ENCODE assay signal across 9 mouse cellular contexts in the genomic region with DNA sequence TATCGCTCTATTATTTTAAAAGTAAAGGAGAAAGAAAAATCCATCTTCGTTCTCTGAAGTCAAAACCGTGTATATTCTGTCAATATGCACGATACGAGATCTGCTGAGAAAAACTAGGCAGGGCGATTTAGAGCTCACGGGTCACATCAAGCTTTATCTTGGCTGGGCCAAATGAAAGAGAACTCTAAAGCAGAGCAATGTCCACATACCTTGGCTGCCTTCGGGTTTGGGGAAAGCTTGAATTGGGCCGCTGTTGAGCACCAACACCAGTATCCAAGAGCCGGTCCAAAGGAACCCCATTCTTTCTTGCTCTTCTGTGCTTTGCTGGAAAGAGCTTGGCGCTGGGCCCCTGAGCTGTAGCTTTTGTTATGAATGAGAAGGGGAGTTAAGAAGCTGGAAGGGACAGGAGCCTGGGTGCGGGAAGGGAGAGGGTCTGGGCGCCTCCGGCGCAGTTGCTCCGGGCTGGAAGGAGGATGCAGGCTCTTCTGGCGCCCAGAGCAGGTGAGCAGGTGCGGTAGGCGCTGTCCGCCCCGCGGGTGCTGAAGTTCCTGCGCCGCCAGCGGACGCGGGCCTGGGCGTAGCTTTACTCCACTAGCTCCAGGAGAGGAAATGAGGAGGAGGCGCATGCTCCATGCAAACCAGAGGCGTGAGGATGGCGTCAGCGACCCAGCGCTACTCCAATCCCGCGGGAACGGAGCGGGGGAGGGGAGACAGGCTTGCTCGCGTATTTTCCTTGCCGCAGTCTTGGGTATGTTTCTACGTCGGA. TPM values are rescaled to one million over a fixed set of nuclear protein-coding genes. Genes with fewer than 3 reads are reported as not detected.
A peak's percentile ranks its signal among the peaks of the same experiment; 100 is the strongest.
DNase-seq lines count a peak whose midpoint lies in the region; ATAC-seq lines count a peak whose summit lies in the region.
"Had no signal": no experiment of that assay in that cellular context is flagged by ENCODE, and none has a peak within 500 bp of the region (broad histone marks: within the 10 kb centered on the region; RNA-seq: fewer than 3 reads in every experiment).

TSS of gene Scg3 (minus strand) at position 631 of the 766 bp plus-strand sequence.

- peak within 1 kb of the TSS; percentile 59 for H3K4me2 ChIP-seq in midbrain, embryonic 12.5 days (replicated peaks)

- ATAC-seq in granulocyte monocyte progenitor cell, adult 5-6 weeks (replicated peaks; ENCODE audit: poor library complexity, severe bottlenecking), result peak; percentile 25; the same call in 1 of the 2 replicates
- ATAC-seq in midbrain, embryonic 12.5 days (ENCODE audit: low FRiP score, low read depth), result peak; percentile 100

- H3K9me3 ChIP-seq in midbrain, embryonic 12.5 days, result no peaks in the 10 kb centered on the region

- DNase-seq in adrenal gland, postnatal 25 days, result peak; percentile 64
- peak; percentile 74 for DNase-seq in embryo, embryonic 11.5 days (ENCODE audit: low read depth, low spot score)
- DNase-seq in kidney, adult 11 months, result peak; percentile 33
- peak; percentile 93 to 98 for DNase-seq in left cerebral cortex, postnatal 25 days (ENCODE audit: low spot score in 2 of 2)
- DNase-seq in splenic B cell, adult 2 months (ENCODE audit: low read depth, low spot score), result peak; percentile 5
- no peak for DNase-seq in adipocyte (ENCODE audit: low spot score)

- intact Hi-C loops in left cerebral cortex, postnatal 25 days (cut with DNase I), result loop anchor here (2.0 kb wide), 1 partner anchor 87 kb away; no protein-coding TSS in a partner anchor

- H3K9ac ChIP-seq in midbrain, embryonic 12.5 days (replicated peaks), result peak within 1 kb of the TSS; percentile 81

- H3K27ac ChIP-seq in midbrain, embryonic 12.5 days (replicated peaks), result peak within 1 kb of the TSS; percentile 85

- H3K4me1 ChIP-seq in midbrain, embryonic 12.5 days, result peaks cover 9% of the 10 kb centered on the region

- H3K27me3 ChIP-seq in midbrain, embryonic 12.5 days, result no peaks in the 10 kb centered on the region
- H3K27me3 ChIP-seq in splenic B cell, adult 2 months (ENCODE audit: control insufficient read depth, insufficient read depth, low read length, poor library complexity, severe bottlenecking), result no peaks in the 10 kb centered on the region

- peak within 1 kb of the TSS; percentile 72 for H3K4me3 ChIP-seq in midbrain, embryonic 12.5 days

- 5% methylated on average over 41 of the region's 42 CpGs for WGBS in midbrain, embryonic 12.5 days

- H3K36me3 ChIP-seq in midbrain, embryonic 12.5 days, result peaks cover 4% of the 10 kb centered on the region; the same call in 1 of the 2 replicates
- H3K36me3 ChIP-seq in splenic B cell, adult 2 months (ENCODE audit: control insufficient read depth, insufficient read depth, low read length, poor library complexity, severe bottlenecking), result no peaks in the 10 kb centered on the region

RNA-seq across cellular contexts. Expression of gene Scg3, which starts in this region (rescaled TPM):
- 24.6 and 28.6 TPM in 2 replicates for total RNA-seq in adrenal gland, postnatal 25 days (2021)
- total RNA-seq in granulocyte monocyte progenitor cell, adult 5-6 weeks (2014; fragmentation: Nextera tagmentation), result not detected in 2 replicates
- not detected in 2 replicates for total RNA-seq in granulocyte monocyte progenitor cell, adult 5-6 weeks (2017)
- total RNA-seq in left cerebral cortex, postnatal 25 days (2021), result 100 to 1,000 TPM; 296 to 315 TPM
- polyA plus RNA-seq in midbrain, embryonic 12.5 days (2016; fragmentation: Nextera tagmentation; extraction: Ambion mirVana), result 85.0 and 93.0 TPM in 2 replicates
- total RNA-seq: hematopoietic stem cell, adult 5-6 weeks had no signal

Comparison
In these comparisons a context has a peak if more than half of its experiments do, and no peak if none do; other contexts are left out.
1. RNA of gene Scg3 (total RNA-seq): 296 to 315 TPM in left cerebral cortex, postnatal 25 days and 24.6 to 28.6 TPM in adrenal gland, postnatal 25 days; not detected in granulocyte monocyte progenitor cell, adult 5-6 weeks; every median in the first group is over 10 times any median in the second.
2. RNA of gene Scg3 (total RNA-seq): 296 to 315 TPM in left cerebral cortex, postnatal 25 days; 24.6 to 28.6 TPM in adrenal gland, postnatal 25 days; every median in the first group is over 10 times any median in the second.
3. Peak in ATAC-seq in granulocyte monocyte progenitor cell, adult 5-6 weeks; RNA of the gene not detected or under 1 TPM.